ENCODE assay signal across 24 mouse cellular contexts in genomic region chr3:37999779-38000178, GRCm38 (mm10).
DNase-seq lines count a peak whose midpoint lies in the region; ATAC-seq and TF ChIP-seq lines count a peak whose summit lies in the region.
"Had no signal": no experiment of that assay in that cellular context is flagged by ENCODE, and none has a peak within 500 bp of the region (broad histone marks: within the 10 kb centered on the region; RNA-seq: fewer than 3 reads in every experiment).

No protein-coding gene starts in this region.

- no peak overlapping the region for H3K4me3 ChIP-seq in intestine, embryonic 14.5 days (ENCODE audit: low read depth, low read length)
- no peak overlapping the region for H3K4me3 ChIP-seq in intestine, embryonic 16.5 days (ENCODE audit: low read length)
- H3K4me3 ChIP-seq in kidney, embryonic 16.5 days (ENCODE audit: low read length): no peak overlapping the region
- no peak overlapping the region for H3K4me3 ChIP-seq in kidney, embryonic 15.5 days (replicated peaks)
- H3K4me3 ChIP-seq in liver, postnatal 0 days (ENCODE audit: low read depth, low read length): no peak overlapping the region
- no peak overlapping the region for H3K4me3 ChIP-seq in liver, embryonic 11.5 days (ENCODE audit: low read depth, low read length)
- no peak overlapping the region for H3K4me3 ChIP-seq in limb, embryonic 10.5 days
- H3K4me3 ChIP-seq: embryonic facial prominence, embryonic 13.5 days; embryonic facial prominence, embryonic 15.5 days; erythroblast, embryonic 14.5 days; forebrain, embryonic 10.5 days; forebrain, embryonic 12.5 days had no signal

- H3K4me2 ChIP-seq in intestine, embryonic 14.5 days (ENCODE audit: low read length): no peak overlapping the region
- H3K4me2 ChIP-seq in intestine, embryonic 16.5 days (ENCODE audit: low read depth, low read length): no peak overlapping the region
- H3K4me2 ChIP-seq in kidney, embryonic 16.5 days (replicated peaks; ENCODE audit: low read depth, low read length): no peak overlapping the region
- no peak overlapping the region for H3K4me2 ChIP-seq in kidney, embryonic 15.5 days
- H3K4me2 ChIP-seq in liver, postnatal 0 days (ENCODE audit: low read depth, low read length): no peak overlapping the region
- no peak overlapping the region for H3K4me2 ChIP-seq in liver, embryonic 11.5 days
- H3K4me2 ChIP-seq: embryonic facial prominence, embryonic 13.5 days; embryonic facial prominence, embryonic 15.5 days; forebrain, embryonic 12.5 days had no signal

- H3K27me3 ChIP-seq in intestine, embryonic 14.5 days (replicated peaks; ENCODE audit: control insufficient read depth, insufficient read depth, low read length): no peaks in the 10 kb centered on the region
- H3K27me3 ChIP-seq in intestine, embryonic 16.5 days (replicated peaks; ENCODE audit: control insufficient read depth, insufficient read depth, low read length): no peaks in the 10 kb centered on the region
- no peaks in the 10 kb centered on the region for H3K27me3 ChIP-seq in kidney, embryonic 16.5 days (ENCODE audit: insufficient read depth, low read length)
- H3K27me3 ChIP-seq in kidney, embryonic 15.5 days: no peaks in the 10 kb centered on the region
- no peaks in the 10 kb centered on the region for H3K27me3 ChIP-seq in liver, postnatal 0 days (ENCODE audit: insufficient read depth, low read length)
- no peaks in the 10 kb centered on the region for H3K27me3 ChIP-seq in liver, embryonic 11.5 days (replicated peaks; ENCODE audit: control insufficient read depth, insufficient read depth, low read length)
- H3K27me3 ChIP-seq in limb, embryonic 10.5 days (ENCODE audit: low read depth, poor library complexity, severe bottlenecking): no peaks in the 10 kb centered on the region
- H3K27me3 ChIP-seq: embryonic facial prominence, embryonic 13.5 days; embryonic facial prominence, embryonic 15.5 days; forebrain, embryonic 12.5 days had no signal

- 100% methylated on average over 1 of the region's 1 CpGs for WGBS in intestine, embryonic 14.5 days
- 91% methylated on average over 1 of the region's 1 CpGs for WGBS in intestine, embryonic 16.5 days
- WGBS in kidney, embryonic 16.5 days: 85% methylated on average over 1 of the region's 1 CpGs
- WGBS in kidney, embryonic 15.5 days: 86% methylated on average over 1 of the region's 1 CpGs
- 71% methylated on average over 1 of the region's 1 CpGs for WGBS in liver, postnatal 0 days (ENCODE audit: insufficient replicate concordance)
- 88% methylated on average over 1 of the region's 1 CpGs for WGBS in liver, embryonic 11.5 days
- 97% methylated on average over 1 of the region's 1 CpGs for WGBS in limb, embryonic 10.5 days

- peak; percentile 38 for DNase-seq in intestine, embryonic 14.5 days (ENCODE audit: low spot score)
- peak; percentile 9 for DNase-seq in liver, postnatal 0 days
- no peak for DNase-seq in liver, embryonic 11.5 days (ENCODE audit: low spot score)
- DNase-seq in limb, embryonic 10.5 days (ENCODE audit: low spot score): no peak
- DNase-seq in gastrocnemius, adult 18-20 months (ENCODE audit: low spot score): no peak
- DNase-seq: adrenal gland, adult 2 months; adrenal gland, postnatal 10 days; adrenal gland, postnatal 25 days; cerebellum, adult 11 months; cerebellum, adult 18-20 months; cerebellum, adult 8-10 months; cerebellum, adult 9-11 months; cerebellum, postnatal 14 days; cerebellum, postnatal 36 days; embryo, embryonic 11 days had no signal

- no peak overlapping the region for H3K27ac ChIP-seq in intestine, embryonic 14.5 days (ENCODE audit: low read depth)
- no peak overlapping the region for H3K27ac ChIP-seq in intestine, embryonic 16.5 days (ENCODE audit: low read length)
- H3K27ac ChIP-seq in kidney, embryonic 16.5 days (ENCODE audit: low read length): no peak overlapping the region
- no peak overlapping the region for H3K27ac ChIP-seq in kidney, embryonic 15.5 days
- no peak overlapping the region for H3K27ac ChIP-seq in liver, postnatal 0 days (ENCODE audit: low read depth)
- H3K27ac ChIP-seq in liver, embryonic 11.5 days (ENCODE audit: low read depth, low read length): no peak overlapping the region
- H3K27ac ChIP-seq in limb, embryonic 10.5 days: 0 out of 2 replicates have a peak overlapping the region, but pooled peaks have one; percentile 32
- H3K27ac ChIP-seq: embryonic facial prominence, embryonic 13.5 days; embryonic facial prominence, embryonic 15.5 days; forebrain, embryonic 10.5 days; forebrain, embryonic 12.5 days had no signal

- no peak for ATAC-seq in intestine, embryonic 14.5 days (replicated peaks; ENCODE audit: low FRiP score, low TSS enrichment, low read depth)
- no peak for ATAC-seq in intestine, embryonic 16.5 days
- peak; percentile 71 for ATAC-seq in kidney, embryonic 16.5 days (ENCODE audit: low FRiP score, low TSS enrichment)
- no peak for ATAC-seq in kidney, embryonic 15.5 days (replicated peaks; ENCODE audit: low FRiP score)
- ATAC-seq in liver, postnatal 0 days: no peak
- ATAC-seq in liver, embryonic 11.5 days (replicated peaks; ENCODE audit: low FRiP score): no peak
- ATAC-seq: forebrain, embryonic 14.5 days had no signal

- TF ChIP-seq EP300 in liver, postnatal 0 days (IDR thresholded peaks at IDR 0.05; ENCODE audit: low read depth): no peak

- H3K4me1 ChIP-seq in intestine, embryonic 14.5 days (replicated peaks; ENCODE audit: control insufficient read depth, insufficient read depth, low read length): no peaks in the 10 kb centered on the region
- H3K4me1 ChIP-seq in intestine, embryonic 16.5 days (ENCODE audit: control insufficient read depth, insufficient read depth, low read length): no peaks in the 10 kb centered on the region
- H3K4me1 ChIP-seq in kidney, embryonic 16.5 days (ENCODE audit: insufficient read depth, low read length): no peaks in the 10 kb centered on the region
- H3K4me1 ChIP-seq in kidney, embryonic 15.5 days: no peaks in the 10 kb centered on the region
- no peaks in the 10 kb centered on the region for H3K4me1 ChIP-seq in liver, postnatal 0 days (ENCODE audit: insufficient read depth)
- H3K4me1 ChIP-seq in liver, embryonic 11.5 days (replicated peaks; ENCODE audit: control insufficient read depth, insufficient read depth, low read length): no peaks in the 10 kb centered on the region
- H3K4me1 ChIP-seq in limb, embryonic 10.5 days: peaks cover 6% of the 10 kb centered on the region; the same call in 1 of the 2 replicates
- H3K4me1 ChIP-seq: embryonic facial prominence, embryonic 13.5 days; embryonic facial prominence, embryonic 15.5 days; forebrain, embryonic 10.5 days; forebrain, embryonic 12.5 days had no signal

- no peaks in the 10 kb centered on the region for H3K9me3 ChIP-seq in intestine, embryonic 14.5 days (ENCODE audit: control insufficient read depth, low read length)
- H3K9me3 ChIP-seq in intestine, embryonic 16.5 days (ENCODE audit: control insufficient read depth, low read length): no peaks in the 10 kb centered on the region
- H3K9me3 ChIP-seq in kidney, embryonic 16.5 days (ENCODE audit: low read length): no peaks in the 10 kb centered on the region
- no peaks in the 10 kb centered on the region for H3K9me3 ChIP-seq in kidney, embryonic 15.5 days (replicated peaks)
- H3K9me3 ChIP-seq in liver, postnatal 0 days (ENCODE audit: low read length): no peaks in the 10 kb centered on the region
- 0 out of 2 replicates have a peak, but pooled peaks cover 2% of the 10 kb centered on the region for H3K9me3 ChIP-seq in liver, embryonic 11.5 days (ENCODE audit: control insufficient read depth, low read length)
- no peaks in the 10 kb centered on the region for H3K9me3 ChIP-seq in limb, embryonic 10.5 days (replicated peaks)
- H3K9me3 ChIP-seq: embryonic facial prominence, embryonic 13.5 days; embryonic facial prominence, embryonic 15.5 days; forebrain, embryonic 10.5 days; forebrain, embryonic 12.5 days had no signal

- H3K36me3 ChIP-seq in intestine, embryonic 14.5 days (ENCODE audit: control insufficient read depth, insufficient read depth, low read length): no peaks in the 10 kb centered on the region
- H3K36me3 ChIP-seq in intestine, embryonic 16.5 days (ENCODE audit: control insufficient read depth, insufficient read depth, low read length): no peaks in the 10 kb centered on the region
- H3K36me3 ChIP-seq in kidney, embryonic 16.5 days (ENCODE audit: insufficient read depth, low read length): no peaks in the 10 kb centered on the region
- H3K36me3 ChIP-seq in kidney, embryonic 15.5 days: no peaks in the 10 kb centered on the region
- H3K36me3 ChIP-seq in liver, postnatal 0 days (replicated peaks; ENCODE audit: insufficient read depth, low read length): no peaks in the 10 kb centered on the region
- H3K36me3 ChIP-seq in liver, embryonic 11.5 days (ENCODE audit: control insufficient read depth, insufficient read depth, low read length): no peaks in the 10 kb centered on the region
- no peaks in the 10 kb centered on the region for H3K36me3 ChIP-seq in limb, embryonic 10.5 days
- H3K36me3 ChIP-seq: embryonic facial prominence, embryonic 13.5 days; embryonic facial prominence, embryonic 15.5 days; forebrain, embryonic 10.5 days; forebrain, embryonic 12.5 days had no signal

- TF ChIP-seq CTCF in liver, postnatal 0 days (IDR thresholded peaks at IDR 0.05; ENCODE audit: low read depth): no peak

- no peak overlapping the region for H3K9ac ChIP-seq in intestine, embryonic 14.5 days (ENCODE audit: low read length)
- H3K9ac ChIP-seq in intestine, embryonic 16.5 days (ENCODE audit: low read depth, low read length): no peak overlapping the region
- no peak overlapping the region for H3K9ac ChIP-seq in kidney, embryonic 16.5 days (replicated peaks; ENCODE audit: low read length)
- no peak overlapping the region for H3K9ac ChIP-seq in kidney, embryonic 15.5 days
- H3K9ac ChIP-seq in liver, postnatal 0 days (replicated peaks): no peak overlapping the region
- H3K9ac ChIP-seq in liver, embryonic 11.5 days (ENCODE audit: low read depth, low read length): no peak overlapping the region
- H3K9ac ChIP-seq: embryonic facial prominence, embryonic 13.5 days; embryonic facial prominence, embryonic 15.5 days; forebrain, embryonic 12.5 days had no signal

Comparison
In these comparisons a context has a peak if more than half of its experiments do, and no peak if none do; other contexts are left out.
1. DNase-seq: peak in intestine, embryonic 14.5 days (single experiment) and liver, postnatal 0 days (single experiment); none in liver, embryonic 11.5 days (single experiment), limb, embryonic 10.5 days (single experiment) and gastrocnemius, adult 18-20 months (single experiment).